In genomic region chr3:106316974-106317373, GRCm38 (mm10) we compare ENCODE assay signal across 20 mouse cellular contexts.
"Had no signal": no experiment of that assay in that cellular context is flagged by ENCODE, and none has a peak within 500 bp of the region (broad histone marks: within the 10 kb centered on the region; RNA-seq: fewer than 3 reads in every experiment).

No protein-coding gene starts in this region.

- H3K9ac ChIP-seq: limb, embryonic 12.5 days; limb, embryonic 15.5 days; liver, embryonic 14.5 days; liver, postnatal 0 days; lung, embryonic 14.5 days; midbrain, embryonic 13.5 days; neural tube, embryonic 13.5 days had no signal

- ATAC-seq: liver, postnatal 0 days; lung, postnatal 0 days; midbrain, embryonic 13.5 days; midbrain, embryonic 16.5 days had no signal

- H3K4me1 ChIP-seq: limb, embryonic 12.5 days; limb, embryonic 15.5 days; megakaryocyte, embryonic 14.5 days; midbrain, embryonic 10.5 days; midbrain, embryonic 13.5 days; neural tube, embryonic 13.5 days had no signal

- H3K4me2 ChIP-seq: limb, embryonic 12.5 days; limb, embryonic 15.5 days; liver, embryonic 11.5 days; lung, embryonic 14.5 days; midbrain, embryonic 13.5 days; neural tube, embryonic 13.5 days had no signal

- H3K4me3 ChIP-seq: limb, embryonic 12.5 days; limb, embryonic 15.5 days; megakaryocyte, embryonic 14.5 days; midbrain, embryonic 10.5 days; midbrain, embryonic 13.5 days; myocyte; neural tube, embryonic 13.5 days had no signal

- H3K9me3 ChIP-seq: limb, embryonic 15.5 days; megakaryocyte, embryonic 14.5 days; midbrain, embryonic 10.5 days; midbrain, embryonic 13.5 days; neural tube, embryonic 13.5 days had no signal

- DNase-seq: kidney, adult 18-20 months; kidney, adult 9 months; kidney, postnatal 14 days; kidney, postnatal 4 days; left cerebral cortex, postnatal 4 days; liver, postnatal 0 days; lung, embryonic 14.5 days; lung, postnatal 4 days; thymus, postnatal 25 days had no signal

- H3K27me3 ChIP-seq: limb, embryonic 12.5 days; limb, embryonic 15.5 days; megakaryocyte, embryonic 14.5 days; midbrain, embryonic 13.5 days; neural tube, embryonic 13.5 days had no signal

- H3K36me3 ChIP-seq: limb, embryonic 12.5 days; limb, embryonic 15.5 days; midbrain, embryonic 10.5 days; midbrain, embryonic 13.5 days; neural tube, embryonic 13.5 days had no signal

- H3K27ac ChIP-seq: limb, embryonic 12.5 days; limb, embryonic 15.5 days; liver, embryonic 14.5 days; midbrain, embryonic 10.5 days; midbrain, embryonic 13.5 days; neural tube, embryonic 13.5 days had no signal
